Mouse (Mus musculus) heart, postnatal 4 days (tissue): ENCODE measurements around the gene Pwwp2b. TPM values are rescaled to one million over a fixed set of nuclear protein-coding genes. Genes with fewer than 3 reads are reported as not detected.

ENCODE experiments used
- DNase-seq: peaks from one replicate; pipeline ENCODE4 v3.0.0; 2021
- total RNA-seq, 2 experiments: library from RNA; stranded (reverse); gene quantifications; 2 replicates each; pipeline ENCODE4 v1.2.3; 2021

Gene Pwwp2b
- total RNA-seq, 2 experiments from 2014 or later: 7.9 to 9.3 TPM

GRCm38 (mm10) chr7:139301505-139301904 lies 53.2 kb downstream of the Pwwp2b start:
- no peak for DNase-seq

GRCm38 (mm10) chr7:139302314-139302713 lies 54.0 kb downstream of the Pwwp2b start:
- peak; percentile 39 for DNase-seq

- peak; percentile 95 for DNase-seq
Observed at GRCm38 (mm10) chr7:139303280-139304011, 55.2 kb downstream of the Pwwp2b start.

- no peak for DNase-seq
Observed at GRCm38 (mm10) chr7:139304322-139304721, 56.0 kb downstream of the Pwwp2b start.

GRCm38 (mm10) chr7:139307056-139307455 lies 58.8 kb downstream of the Pwwp2b start:
- DNase-seq: no peak

- peak; percentile 76 for DNase-seq
Observed at GRCm38 (mm10) chr7:139308140-139308895, 60.0 kb downstream of the Pwwp2b start.

GRCm38 (mm10) chr7:139309106-139309505 lies 60.8 kb downstream of the Pwwp2b start:
- peak; percentile 79 for DNase-seq

- DNase-seq: peak; percentile 68
Observed at GRCm38 (mm10) chr7:139310487-139310951, 62.2 kb downstream of the Pwwp2b start.

- no peak for DNase-seq
Observed at GRCm38 (mm10) chr7:139312686-139313085, 64.4 kb downstream of the Pwwp2b start.

- DNase-seq: no peak
Observed at GRCm38 (mm10) chr7:139313413-139313812, 65.1 kb downstream of the Pwwp2b start.

- DNase-seq: no peak
Observed at GRCm38 (mm10) chr7:139314716-139315115, 66.4 kb downstream of the Pwwp2b start.

- DNase-seq: peak; percentile 71
Observed at GRCm38 (mm10) chr7:139319006-139319411, 70.7 kb downstream of the Pwwp2b start.

Other genes with a start within 250 kb of the Pwwp2b start
- 1 to 10 TPM; 1.9 to 3.1 TPM for gene Dpysl4, start 162.5 kb upstream of the Pwwp2b start, total RNA-seq
- 1 to 10 TPM; 3.4 to 5.0 TPM for gene Lrrc27, start 35.5 kb upstream of the Pwwp2b start, total RNA-seq
- 1 to 10 TPM; 3.3 to 3.4 TPM for gene Stk32c, start 35.2 kb upstream of the Pwwp2b start, total RNA-seq
- 100 to 1,000 TPM; 183 to 186 TPM for gene Inpp5a, start 140.6 kb downstream of the Pwwp2b start, total RNA-seq